Mouse (Mus musculus) forebrain, embryonic 12.5 days (tissue): ENCODE results near the gene Tfr2. TPM values are rescaled to one million over a fixed set of nuclear protein-coding genes. Genes with fewer than 3 reads are reported as not detected.

ENCODE experiments used
- ATAC-seq: fragments of 200-750 bp; cut with Nextera tagmentation; 2 replicates; pipeline ENCODE4 v1.8.0; 2017; ENCODE audit warnings: moderate TSS enrichment; ENCODE audit not compliant: low FRiP score
- H3K27ac ChIP-seq: fragments of 300-500 bp; sonication (generic); 2 replicates; pipeline ENCODE4 v1.5.1; 2016; ENCODE audit warnings: mild to moderate bottlenecking
- H3K27me3 ChIP-seq: fragments of 300-500 bp; sonication (generic); 2 replicates; pipeline ENCODE4 v1.6.1; 2016; ENCODE audit warnings: mild to moderate bottlenecking
- H3K36me3 ChIP-seq: fragments of 300-500 bp; sonication (generic); replicated peaks from 2 replicates; pipeline ENCODE4 v1.6.1; 2016; ENCODE audit warnings: mild to moderate bottlenecking
- H3K4me1 ChIP-seq: fragments of 300-500 bp; sonication (generic); 2 replicates; pipeline ENCODE4 v1.6.1; 2016
- H3K4me2 ChIP-seq: fragments of 300-500 bp; sonication (generic); 2 replicates; pipeline ENCODE4 v1.6.1; 2016; ENCODE audit warnings: mild to moderate bottlenecking, moderate library complexity
- H3K4me3 ChIP-seq: fragments of 300-500 bp; sonication (generic); replicated peaks from 2 replicates; pipeline ENCODE4 v1.5.1; 2016; ENCODE audit warnings: mild to moderate bottlenecking
- H3K9ac ChIP-seq: fragments of 300-500 bp; sonication (generic); 2 replicates; pipeline ENCODE4 v1.6.1; 2016; ENCODE audit warnings: mild to moderate bottlenecking
- H3K9me3 ChIP-seq: fragments of 300-500 bp; sonication (generic); 2 replicates; pipeline ENCODE4 v1.6.1; 2016
- WGBS: fragments of 180-500 bp; shearing (Covaris S2); methylation state at CpG from one replicate; pipeline ENCODE4 v1.1.7; 2016; 5-methylcytosine and 5-hydroxymethylcytosine counted together
- microRNA-seq: library from miRNA; unstranded; fragments of <30 nt; microRNA quantifications from one replicate; pipeline ENCODE4, GENCODE M21; 2017
- polyA plus RNA-seq: library from polyadenylated mRNA; unstranded; fragments of >200 nt; fragmentation: Nextera tagmentation; extraction: Ambion mirVana; gene quantifications from 2 replicates; pipeline ENCODE4 v1.2.1, GENCODE M21; 2016

Gene Tfr2
- polyA plus RNA-seq, 1 experiment from 2014 or later: 1.7 TPM

- ATAC-seq: no peak
- Histone ChIP-seq H3K4me1 (peaks cover 48% of the 10 kb centered on the region), H3K27ac (no peak overlapping the region), H3K4me2 (0 out of 2 replicates have a peak overlapping the region, but pooled peaks have one; percentile 82), H3K9me3 (no peaks in the 10 kb centered on the region), H3K36me3 (peaks cover 35% of the 10 kb centered on the region), H3K27me3 (no peaks in the 10 kb centered on the region), H3K4me3 (no peak overlapping the region; the same call in 1 of the 2 replicates), H3K9ac (no peak overlapping the region)
- WGBS: 80% methylated on average over 4 of the region's 4 CpGs
Observed at GRCm38 (mm10) chr5:137631591-137631990, 62.0 kb downstream of the Tfr2 start.

GRCm38 (mm10) chr5:137633397-137634084, 63.9 kb downstream of the Tfr2 start:
- peaks cover 37% of the 10 kb centered on the region for H3K4me1 ChIP-seq
- ATAC-seq: no peak
- H3K4me2 ChIP-seq: no peak overlapping the region
- no peak overlapping the region for H3K27ac ChIP-seq
- 87% methylated on average over 12 of the region's 12 CpGs for WGBS
- H3K9me3 ChIP-seq: no peaks in the 10 kb centered on the region
- H3K9ac ChIP-seq: no peak overlapping the region
- H3K36me3 ChIP-seq: peaks cover 54% of the 10 kb centered on the region
- H3K27me3 ChIP-seq: no peaks in the 10 kb centered on the region
- no peak overlapping the region for H3K4me3 ChIP-seq

Small RNAs within 50 kb of the gene (microRNA-seq; reads per million reads assigned to microRNA genes)
- 1.2 reads per million for gene Mir6418

Other genes starting within 250 kb of the Tfr2 start
- gene Slc12a9, start 236.2 kb upstream of the Tfr2 start, polyA plus RNA-seq: 17.3 and 17.4 TPM in 2 replicates
- gene Ephb4, start 219.7 kb upstream of the Tfr2 start, polyA plus RNA-seq: 26.7 and 27.7 TPM in 2 replicates
- 0.09 TPM in 2 replicates for gene Zan, start 92.8 kb upstream of the Tfr2 start, polyA plus RNA-seq
- gene Pop7, start 67.3 kb upstream of the Tfr2 start, polyA plus RNA-seq: 61.6 and 62.1 TPM in 2 replicates
- 18.7 TPM in 2 replicates for gene Gigyf1, start 51.3 kb upstream of the Tfr2 start, polyA plus RNA-seq
- gene Epo, start 36.6 kb upstream of the Tfr2 start, polyA plus RNA-seq: 0.38 and 0.47 TPM in 2 replicates
- 411 and 417 TPM in 2 replicates for gene Gnb2, start 36.3 kb upstream of the Tfr2 start, polyA plus RNA-seq
- 76.1 and 80.3 TPM in 2 replicates for gene Actl6b, start 16.3 kb upstream of the Tfr2 start, polyA plus RNA-seq
- 25.7 and 29.0 TPM in 2 replicates for gene Mospd3, start 31.2 kb downstream of the Tfr2 start, polyA plus RNA-seq
- 30.6 and 39.7 TPM in 2 replicates for gene Pcolce, start 43.9 kb downstream of the Tfr2 start, polyA plus RNA-seq
- 0.26 and 0.45 TPM in 2 replicates for gene Fbxo24, start 59.2 kb downstream of the Tfr2 start, polyA plus RNA-seq
- gene Lrch4, start 59.3 kb downstream of the Tfr2 start, polyA plus RNA-seq: 29.8 and 35.1 TPM in 2 replicates
- gene Gm20605, start 59.3 kb downstream of the Tfr2 start, polyA plus RNA-seq: 9.6 and 10.1 TPM in 2 replicates
- 9.0 and 10.5 TPM in 2 replicates for gene Sap25, start 71.5 kb downstream of the Tfr2 start, polyA plus RNA-seq
- not detected in 2 replicates for gene Irs3, start 75.9 kb downstream of the Tfr2 start, polyA plus RNA-seq
- 28.2 and 31.1 TPM in 2 replicates for gene Agfg2, start 114.9 kb downstream of the Tfr2 start, polyA plus RNA-seq
- 19.5 and 22.6 TPM in 2 replicates for gene Nyap1, start 171.8 kb downstream of the Tfr2 start, polyA plus RNA-seq
- gene Tsc22d4, start 175.9 kb downstream of the Tfr2 start, polyA plus RNA-seq: 68.6 and 73.2 TPM in 2 replicates
- gene Ppp1r35, start 209.0 kb downstream of the Tfr2 start, polyA plus RNA-seq: 55.7 and 60.1 TPM in 2 replicates
- 13.4 and 15.4 TPM in 2 replicates for gene Mepce, start 217.8 kb downstream of the Tfr2 start, polyA plus RNA-seq
- 14.6 and 15.2 TPM in 2 replicates for gene Zcwpw1, start 218.0 kb downstream of the Tfr2 start, polyA plus RNA-seq